Mouse (Mus musculus): ENCODE data around the gene Eefsec. TPM values are rescaled to one million over a fixed set of nuclear protein-coding genes. Genes with fewer than 3 reads are reported as not detected.

The Eefsec gene
- polyA plus RNA-seq, 2 experiments from 2014 or later = 30.4 to 42.0 TPM

DNA sequence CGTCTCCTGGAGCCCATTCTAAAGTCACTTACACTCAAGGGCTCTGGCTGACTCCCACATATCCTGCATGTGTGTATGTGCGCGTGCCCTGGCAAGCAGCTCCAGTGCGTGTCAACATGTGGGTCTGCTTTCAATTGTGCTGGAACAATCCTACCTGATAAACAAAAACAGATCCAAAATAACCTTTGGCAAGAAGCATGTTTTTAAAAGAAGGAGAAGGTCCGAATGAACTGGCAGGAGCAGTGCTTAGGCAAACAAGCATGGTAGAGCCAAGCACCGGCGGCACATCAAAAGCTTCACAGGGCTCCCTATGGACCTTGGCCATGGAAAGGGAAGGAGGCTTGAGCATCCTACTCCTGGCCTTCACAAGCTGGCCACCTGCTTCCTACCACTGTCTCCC is 105.6 kb downstream of the Eefsec start:
- ATAC-seq = no peak

DNA sequence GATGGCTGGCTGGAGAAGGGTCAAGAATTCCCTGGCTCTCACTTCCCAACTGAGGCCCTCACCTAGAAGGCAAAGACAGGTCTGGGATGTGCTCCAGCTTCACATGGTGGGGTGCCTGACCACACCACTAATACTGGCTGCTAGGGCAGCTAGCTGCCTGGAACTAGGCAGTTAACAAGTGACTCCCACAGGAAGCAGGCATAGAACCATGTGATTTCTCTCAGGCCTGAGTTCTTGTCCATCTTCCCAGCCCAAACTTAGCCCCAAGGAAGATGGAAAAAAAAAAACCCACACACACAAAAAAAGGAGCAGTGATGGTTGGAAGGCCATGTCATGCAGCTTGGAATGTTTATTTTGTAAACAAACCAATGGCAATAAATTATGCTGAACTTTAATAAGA is 117.0 kb downstream of the Eefsec start:
- no peak for ATAC-seq

DNA sequence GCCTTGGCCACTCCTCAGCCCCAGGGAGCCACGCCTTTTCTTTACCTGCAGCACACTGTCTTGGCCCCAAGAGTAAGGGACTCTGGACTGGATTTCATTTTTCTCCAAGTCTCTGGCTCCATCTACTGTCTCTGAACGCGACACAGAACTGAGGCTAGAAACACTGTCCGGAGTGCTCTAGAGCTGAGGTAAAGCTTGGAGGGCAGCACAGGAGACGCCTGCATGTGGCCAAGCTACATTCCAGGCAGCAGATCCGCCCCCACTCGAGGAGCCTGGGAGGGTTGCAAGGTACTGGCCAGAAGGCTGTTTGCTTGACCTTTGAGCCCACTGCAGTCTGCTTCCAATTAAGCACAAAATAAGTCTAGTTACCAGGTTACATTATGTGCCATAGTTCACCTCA is 124.5 kb downstream of the Eefsec start:
- no peak for ATAC-seq

DNA sequence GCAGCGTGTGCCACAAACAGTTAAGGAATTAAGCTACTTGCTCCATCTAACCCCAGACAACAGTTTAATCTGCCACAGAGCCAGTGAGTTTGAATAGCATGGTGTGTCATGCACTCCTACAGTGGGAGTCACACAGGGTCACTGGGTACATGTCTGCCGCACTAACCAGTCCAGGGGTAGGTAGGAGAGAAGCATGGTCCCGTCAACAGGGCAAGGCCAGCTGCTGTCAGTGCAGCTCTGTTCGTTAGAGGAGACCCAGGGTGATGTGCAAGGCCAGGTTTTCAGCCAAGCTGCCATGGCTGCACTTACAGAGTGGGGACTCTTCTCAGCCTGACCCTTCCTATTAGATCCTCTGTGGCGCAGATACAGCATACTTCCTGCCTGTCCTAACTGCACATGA is 125.1 kb downstream of the Eefsec start:
- ATAC-seq = no peak

DNA sequence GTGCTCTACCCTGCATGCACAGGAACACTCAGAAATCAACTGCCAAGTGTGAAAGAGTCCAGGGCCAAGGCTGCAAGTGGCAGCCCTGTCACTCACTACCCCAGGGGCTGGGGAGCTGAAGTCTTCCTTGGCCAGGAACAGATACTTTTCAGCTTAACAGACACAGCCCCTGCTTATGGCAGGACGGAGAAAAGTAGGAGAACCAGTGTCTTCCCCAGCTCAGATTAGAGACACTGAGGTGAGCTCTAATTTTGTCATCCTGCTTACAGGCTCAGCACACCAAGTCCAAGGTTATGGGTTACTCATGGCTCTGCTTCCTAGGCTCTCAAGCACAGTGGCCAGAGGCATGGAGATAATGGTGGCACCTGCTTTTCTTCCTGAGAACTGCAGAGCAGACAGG is 126.6 kb downstream of the Eefsec start:
- no peak for ATAC-seq

DNA sequence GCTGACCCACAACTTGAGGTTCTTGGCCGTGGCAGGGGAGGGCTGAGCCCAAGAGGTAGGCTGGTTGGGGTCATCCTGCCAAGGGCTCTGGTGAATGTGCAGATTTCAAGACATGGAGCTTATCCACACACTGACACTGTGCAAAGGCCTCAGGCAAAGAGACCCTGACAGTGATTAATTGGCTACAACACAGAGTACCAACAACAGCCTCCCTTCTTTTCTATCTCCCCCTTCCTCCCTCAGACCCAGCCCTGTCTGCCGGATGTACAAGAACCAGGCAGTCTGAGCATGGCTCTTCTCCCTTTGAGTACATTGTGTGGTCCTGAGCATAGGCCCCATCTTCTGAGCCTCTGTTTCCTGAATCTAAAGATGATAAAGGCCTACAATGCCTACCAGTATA is 131.0 kb downstream of the Eefsec start:
- no peak for ATAC-seq

DNA sequence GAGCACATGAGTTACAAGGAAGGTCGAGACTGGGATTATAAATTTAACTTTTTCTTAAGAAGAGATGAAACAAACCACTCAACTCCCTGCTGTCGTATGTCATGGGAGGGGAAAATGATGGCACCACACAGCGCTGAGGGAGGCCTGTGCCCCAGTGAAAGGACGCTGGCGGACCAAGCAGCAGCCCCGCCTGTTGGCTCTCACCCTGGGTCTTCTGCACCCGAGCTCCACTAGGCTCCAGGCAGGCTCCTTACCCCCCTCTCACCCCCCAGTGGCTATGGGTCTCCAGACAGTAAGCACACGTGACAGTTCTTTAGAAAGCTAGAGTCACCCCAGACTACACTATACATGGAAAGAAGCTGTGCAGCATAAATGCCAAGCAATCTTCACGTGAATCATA is 132.4 kb downstream of the Eefsec start:
- ATAC-seq = no peak

DNA sequence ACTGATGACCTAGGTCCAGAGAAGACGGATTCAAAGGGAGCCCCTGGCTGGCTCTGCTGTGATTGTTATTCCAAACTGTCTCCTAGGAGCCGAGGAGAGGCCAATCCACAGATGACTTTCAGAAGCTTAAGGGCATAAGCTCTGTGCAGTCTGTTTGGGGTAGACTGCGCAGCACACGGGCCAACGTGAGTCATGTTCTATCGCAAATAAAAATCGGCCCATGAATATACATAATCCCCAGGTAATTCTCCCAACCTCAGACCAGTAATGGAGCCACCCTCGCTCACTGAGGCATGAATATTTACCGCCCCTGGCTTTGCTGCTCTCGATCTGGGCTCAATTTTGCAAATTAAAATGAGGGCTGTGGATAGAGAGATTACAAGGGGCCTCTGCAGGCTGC is 134.7 kb downstream of the Eefsec start:
- ATAC-seq = no peak

DNA sequence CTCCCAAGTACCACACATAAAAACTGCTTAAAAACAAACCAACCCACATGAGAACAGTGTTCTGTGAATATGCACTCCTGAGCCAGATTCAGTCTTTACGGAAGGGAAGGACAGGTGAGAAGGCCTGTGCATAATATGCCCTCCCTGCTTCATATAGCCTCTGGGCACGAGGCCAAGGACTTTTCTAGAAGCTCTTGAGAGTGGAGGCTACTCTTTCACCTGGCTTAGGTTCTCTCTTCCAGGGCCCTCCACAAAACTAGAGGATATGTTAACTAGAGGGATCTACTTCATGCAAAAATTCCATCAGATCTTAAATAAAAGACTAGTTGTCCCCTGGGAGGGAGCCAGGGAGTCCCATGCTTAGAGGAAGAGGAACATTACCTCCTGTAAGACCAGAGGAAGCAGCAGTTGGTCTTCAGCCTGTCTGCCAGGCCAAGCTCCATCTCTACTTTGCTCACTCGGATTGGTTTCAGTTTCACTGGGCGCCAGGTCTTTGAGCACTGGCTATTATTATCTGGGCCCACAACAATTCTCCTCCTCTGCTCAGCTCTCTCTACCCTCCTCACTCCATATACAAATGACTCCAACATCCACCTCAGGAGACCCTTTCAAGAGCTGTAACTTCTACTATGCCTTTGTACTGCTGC is 140.1 kb downstream of the Eefsec start:
- ATAC-seq = no peak

DNA sequence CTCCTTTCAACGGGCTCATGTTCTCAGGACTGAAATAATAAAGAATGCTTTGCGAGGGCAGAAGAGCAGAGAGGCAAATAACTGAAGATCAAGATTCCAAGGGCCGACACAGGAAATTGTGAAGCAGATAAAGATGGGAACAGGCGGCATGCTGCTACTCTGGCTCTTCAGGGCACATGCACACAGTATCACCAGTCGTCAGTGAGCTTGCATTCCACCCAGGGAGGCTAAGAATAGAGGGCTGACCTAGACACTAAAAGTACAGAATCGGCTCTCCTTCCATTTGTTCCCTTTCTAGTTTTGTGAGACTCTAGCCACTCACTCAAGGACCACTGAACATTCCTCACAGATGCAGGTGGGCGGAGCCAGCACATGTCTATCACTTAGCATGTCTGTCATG is 145.1 kb downstream of the Eefsec start:
- no peak for ATAC-seq

DNA sequence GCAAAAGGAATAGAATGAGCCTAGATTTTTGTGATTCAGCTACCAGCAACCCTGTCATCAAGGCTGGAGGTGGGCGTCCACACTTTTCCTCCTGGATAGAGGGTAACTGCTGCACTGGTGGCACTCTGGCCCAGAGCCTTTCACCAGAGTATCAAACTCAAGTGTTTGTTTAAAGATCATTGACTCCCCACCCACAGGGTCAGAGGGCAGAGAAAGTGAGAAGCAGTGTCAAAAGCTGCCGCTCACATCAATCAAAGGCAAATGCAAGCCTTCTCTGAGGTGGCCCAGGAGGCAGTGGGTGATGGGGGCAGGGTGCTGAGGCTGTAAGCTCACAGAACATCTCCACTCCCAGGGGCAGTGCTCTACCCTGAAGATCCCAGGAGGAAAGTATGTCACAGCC is 146.8 kb downstream of the Eefsec start:
- ATAC-seq = no peak

DNA sequence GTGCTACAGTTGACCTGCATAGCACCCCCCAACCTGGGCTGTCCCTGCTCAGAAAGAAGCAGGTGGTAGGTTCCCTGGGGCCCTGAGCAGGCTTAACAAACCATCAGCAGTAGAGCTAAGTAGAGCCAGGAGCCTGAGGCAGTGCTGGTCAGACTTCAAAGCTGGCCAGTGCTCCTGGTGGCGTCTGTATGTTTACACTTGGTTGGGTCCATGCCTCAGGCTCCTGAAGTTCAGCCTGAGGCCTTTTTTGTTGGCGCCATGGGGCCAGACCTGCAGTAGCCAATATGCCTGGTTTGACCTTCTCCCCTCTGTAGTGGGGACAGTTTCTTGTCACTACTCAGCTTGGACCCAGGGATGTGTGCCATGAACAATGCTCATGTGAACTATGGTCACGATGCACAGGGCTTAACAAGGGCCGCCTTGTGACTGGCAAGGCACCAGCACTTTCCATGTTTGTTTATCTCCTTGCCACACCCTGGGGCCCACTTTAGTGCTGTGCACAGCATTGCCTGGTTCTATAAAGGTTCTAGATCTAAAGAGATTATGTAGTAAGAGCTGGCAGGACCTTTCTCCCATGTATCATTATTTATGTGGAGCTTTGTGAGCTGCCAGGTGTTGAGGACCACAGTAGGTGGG is 153.9 kb downstream of the Eefsec start:
- ATAC-seq = no peak

DNA sequence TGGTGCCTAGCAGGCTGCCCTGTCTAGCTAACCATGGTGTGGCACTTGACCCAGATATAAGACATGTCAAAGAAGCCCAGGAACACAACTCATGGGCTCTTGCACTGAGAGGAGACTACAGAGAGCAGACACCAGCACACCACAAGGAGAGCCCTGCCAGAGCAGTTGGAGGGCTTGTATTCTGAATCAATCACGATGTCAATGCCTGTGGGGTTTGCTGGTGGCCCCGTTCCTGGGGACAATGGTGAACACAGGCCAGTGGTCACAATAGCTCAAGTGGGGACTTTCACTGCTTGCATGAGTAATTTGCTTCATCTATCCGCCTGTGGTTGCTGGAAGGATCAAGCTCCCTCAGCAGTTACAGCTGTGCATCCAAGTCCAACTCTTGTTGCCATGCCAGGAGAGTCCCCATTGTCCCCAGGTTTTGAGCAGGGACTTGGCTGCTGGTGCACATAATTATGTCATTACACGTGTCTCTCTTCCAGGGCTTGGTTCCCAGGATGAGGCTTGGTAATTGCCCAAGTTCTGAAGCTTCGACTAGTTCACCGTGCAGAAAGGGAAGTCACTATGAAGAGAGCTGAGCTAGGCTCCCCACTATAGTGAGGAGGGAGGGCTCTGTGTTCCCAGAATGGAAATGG is 156.1 kb downstream of the Eefsec start:
- no peak for ATAC-seq

DNA sequence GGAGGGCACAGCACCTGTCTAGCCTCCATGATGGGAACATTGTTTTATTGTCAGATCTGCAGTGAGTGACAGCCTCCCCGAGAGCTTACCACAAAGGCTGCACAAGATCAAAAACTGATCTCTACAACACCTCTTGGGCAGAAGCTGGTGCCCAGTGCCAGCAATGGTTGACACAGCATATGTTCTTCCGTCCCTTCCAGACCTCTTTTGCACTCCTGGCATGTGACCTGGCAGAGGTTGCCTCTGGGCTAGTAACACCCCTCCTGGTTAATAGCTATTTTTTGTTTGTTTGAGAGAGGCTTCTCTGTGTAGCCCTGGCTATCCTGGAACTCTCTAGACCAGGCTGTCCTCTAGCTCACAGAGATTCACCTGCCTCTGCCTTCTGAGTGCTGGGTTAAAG is 168.2 kb downstream of the Eefsec start:
- ATAC-seq = no peak

DNA sequence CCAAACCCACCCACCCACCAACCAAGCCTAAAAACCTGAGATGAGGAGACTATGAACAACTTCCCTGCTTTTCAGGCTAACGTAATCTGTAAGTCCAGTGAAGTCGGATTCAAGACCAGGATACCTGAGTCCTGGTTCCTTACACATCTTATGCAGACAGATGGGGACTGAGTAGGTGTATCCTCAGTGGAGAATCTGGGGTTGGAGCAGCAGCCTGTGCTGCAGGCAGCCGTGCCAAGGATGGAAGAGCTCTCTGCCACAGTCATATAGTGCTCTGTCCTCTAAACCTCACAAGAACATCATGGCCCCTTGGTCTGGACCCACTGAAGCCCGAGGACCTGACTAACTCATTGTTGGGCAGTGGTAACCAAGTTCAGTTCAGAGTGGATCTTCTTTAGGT is 169.1 kb downstream of the Eefsec start:
- no peak for ATAC-seq

DNA sequence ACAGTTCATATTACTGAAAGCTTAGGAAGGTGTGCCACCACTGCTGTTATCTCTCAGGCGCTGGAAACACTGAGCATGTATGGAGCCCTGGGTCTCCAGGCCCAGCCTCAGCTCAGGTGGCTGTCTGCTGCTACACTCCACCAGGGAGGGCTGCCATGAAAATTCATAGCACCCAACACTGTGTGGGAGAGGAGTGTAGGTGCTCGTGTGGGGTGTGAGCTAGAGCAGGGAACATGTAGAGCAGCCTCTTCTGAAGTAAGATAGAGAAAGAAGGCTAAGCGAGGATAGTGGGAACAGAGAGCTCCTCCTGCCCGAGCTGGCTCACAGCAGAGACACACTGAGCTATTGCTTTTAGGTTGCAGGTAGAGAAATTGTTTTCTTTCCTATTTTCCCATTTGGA is 170.1 kb downstream of the Eefsec start:
- no peak for ATAC-seq

DNA sequence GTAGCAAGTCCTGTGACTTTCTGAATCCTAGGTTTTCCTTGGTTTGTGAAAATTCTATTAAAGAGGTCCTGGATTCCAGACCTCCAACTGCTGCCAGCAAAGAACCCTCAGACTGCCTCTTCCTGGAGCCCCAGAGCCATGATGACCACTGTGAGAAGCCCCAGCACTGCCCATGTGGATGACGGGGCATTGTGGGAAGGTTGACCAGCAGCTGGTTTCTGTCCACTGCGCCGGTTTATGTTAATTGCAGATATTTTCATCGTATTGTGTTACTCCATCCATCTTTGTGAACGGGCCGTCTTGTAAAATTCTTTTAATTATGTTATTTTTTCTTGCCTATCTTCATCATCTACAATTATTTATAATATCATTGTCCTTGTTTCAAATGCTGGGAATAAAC is 171.7 kb downstream of the Eefsec start:
- no peak for ATAC-seq

DNA sequence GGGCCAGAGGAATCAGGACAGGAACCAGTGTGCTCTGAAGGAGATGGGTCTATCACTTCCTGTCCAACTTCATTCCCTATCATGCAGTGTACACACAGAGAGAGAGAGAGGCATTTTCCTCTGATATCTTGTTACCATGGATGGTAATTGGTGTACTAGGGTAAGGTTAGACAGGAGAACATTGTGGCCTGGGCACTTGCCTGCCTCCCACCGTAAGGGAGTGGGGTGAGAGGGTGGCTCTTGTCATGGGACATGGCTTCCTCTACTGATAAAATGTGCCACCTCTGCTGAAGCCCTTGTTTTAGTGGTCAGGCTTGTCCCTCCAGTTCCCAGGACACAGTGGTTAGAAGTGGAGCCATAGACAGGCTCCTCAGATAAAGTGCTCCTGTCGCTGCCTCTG is 178.4 kb downstream of the Eefsec start:
- ATAC-seq = no peak

DNA sequence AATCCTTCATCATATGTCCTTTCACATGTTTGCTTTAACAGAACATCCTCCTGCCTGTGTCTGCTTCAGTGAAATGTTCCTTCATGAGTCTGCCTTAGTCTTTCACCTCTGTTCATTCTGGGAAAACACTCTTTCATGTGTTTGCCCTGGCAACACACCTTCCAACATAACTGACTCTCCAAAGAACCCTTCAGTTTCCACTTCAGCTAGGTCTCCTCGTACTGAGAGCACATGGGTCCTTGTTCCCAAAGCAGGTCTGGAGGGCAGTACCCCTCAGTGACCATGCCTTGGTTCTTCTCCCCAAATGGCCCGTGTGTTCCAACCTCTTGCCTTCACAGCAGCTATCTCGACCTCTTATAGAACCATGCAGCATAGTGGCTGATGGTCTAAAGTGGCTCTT is 179.3 kb downstream of the Eefsec start:
- no peak for ATAC-seq

DNA sequence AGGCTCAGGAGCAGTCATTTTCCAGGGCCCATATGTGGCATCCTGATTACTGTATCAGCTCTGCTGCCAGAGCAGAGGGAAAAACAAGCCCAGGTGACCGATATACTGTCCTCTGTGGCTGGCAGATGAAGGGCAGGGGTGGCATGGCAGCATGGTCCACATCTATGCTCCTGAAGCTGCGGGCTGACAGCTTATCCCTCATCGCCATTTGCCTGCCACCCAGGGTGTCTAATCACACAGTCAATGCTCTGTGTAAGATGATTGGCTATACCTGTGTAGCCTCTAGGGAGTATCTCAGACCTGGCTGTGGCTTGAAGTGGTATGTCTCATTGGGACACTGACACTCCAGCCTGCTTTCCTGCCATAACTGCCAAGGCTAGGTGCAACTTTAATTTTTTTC is 180.3 kb downstream of the Eefsec start:
- no peak for ATAC-seq

DNA sequence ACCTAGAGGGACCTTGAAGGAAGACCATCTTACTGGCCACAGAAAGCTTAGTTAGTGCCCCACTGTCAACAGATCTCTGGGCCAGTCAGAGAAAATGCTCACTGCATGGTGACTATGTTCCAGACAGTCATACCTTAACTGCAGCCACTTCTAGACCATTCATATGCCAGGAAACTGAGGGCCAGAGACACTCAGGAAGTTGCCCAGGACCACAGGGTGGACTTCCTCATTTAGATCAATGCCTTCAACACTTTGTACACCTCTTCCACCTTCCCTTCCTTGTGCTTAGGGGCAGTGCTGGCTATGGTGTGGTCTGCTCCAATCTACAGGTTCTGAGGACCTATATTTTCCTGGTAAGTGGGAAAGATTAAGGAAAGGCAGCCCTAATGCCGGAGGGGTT is 181.0 kb downstream of the Eefsec start:
- no peak for ATAC-seq

DNA sequence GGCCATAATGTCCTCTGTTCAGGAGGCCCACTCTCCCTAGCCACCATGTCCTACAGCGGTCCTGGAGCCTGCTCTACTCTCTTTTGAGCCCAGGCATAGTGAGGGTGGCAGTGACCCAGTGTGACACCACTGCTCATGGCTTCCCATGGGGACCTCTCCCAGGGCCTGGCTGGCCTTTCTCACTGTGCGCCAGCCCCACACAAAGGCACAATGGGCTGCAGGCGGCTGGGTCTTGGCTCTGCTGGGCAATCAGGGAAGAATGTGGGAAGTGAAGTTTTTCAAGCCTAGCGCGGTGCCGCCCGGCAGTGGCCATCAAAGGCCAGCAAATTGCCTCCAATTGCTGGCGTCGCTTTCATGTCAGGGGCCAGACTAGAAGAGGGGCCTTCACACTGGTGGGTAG is 184.2 kb downstream of the Eefsec start:
- no peak for ATAC-seq

DNA sequence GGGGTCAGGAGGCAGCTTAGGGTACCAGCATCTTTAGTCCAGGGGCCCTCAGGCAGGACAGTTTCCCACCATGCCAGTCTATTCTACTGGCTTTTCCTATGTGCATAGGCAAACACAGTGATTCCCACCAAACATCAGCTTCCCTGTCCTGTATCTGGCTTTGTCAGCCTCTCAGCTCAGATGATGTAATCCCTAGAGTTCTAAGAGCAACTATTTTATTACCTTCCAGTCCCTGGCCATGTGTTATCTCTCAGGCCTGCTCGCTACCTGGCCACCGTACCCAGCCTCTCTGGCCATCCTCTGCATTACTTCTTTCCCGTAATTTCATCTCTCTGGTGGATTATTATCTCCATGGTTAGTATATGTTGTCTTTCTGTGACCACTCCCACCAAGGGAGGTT is 185.7 kb downstream of the Eefsec start:
- no peak for ATAC-seq

DNA sequence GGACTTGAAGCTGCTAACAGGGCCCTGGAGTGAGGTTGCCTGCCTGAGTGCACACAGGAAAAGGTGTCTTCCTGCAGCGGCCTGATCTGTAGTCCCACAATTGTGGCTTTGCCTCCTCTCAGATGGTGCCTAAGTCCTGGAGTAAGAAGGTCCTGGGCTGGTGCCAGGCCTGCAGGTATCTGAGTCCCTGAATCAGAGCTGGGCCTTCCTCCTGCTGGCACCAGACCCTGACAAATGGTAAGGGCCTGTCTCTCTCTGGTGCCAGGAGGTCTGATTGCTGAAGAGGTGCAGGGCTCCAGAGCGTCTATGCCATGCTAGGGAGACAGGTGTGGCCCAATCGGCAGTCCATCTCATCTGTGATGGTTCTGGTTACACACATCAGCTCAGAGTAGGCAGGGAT is 186.7 kb downstream of the Eefsec start:
- ATAC-seq = no peak

DNA sequence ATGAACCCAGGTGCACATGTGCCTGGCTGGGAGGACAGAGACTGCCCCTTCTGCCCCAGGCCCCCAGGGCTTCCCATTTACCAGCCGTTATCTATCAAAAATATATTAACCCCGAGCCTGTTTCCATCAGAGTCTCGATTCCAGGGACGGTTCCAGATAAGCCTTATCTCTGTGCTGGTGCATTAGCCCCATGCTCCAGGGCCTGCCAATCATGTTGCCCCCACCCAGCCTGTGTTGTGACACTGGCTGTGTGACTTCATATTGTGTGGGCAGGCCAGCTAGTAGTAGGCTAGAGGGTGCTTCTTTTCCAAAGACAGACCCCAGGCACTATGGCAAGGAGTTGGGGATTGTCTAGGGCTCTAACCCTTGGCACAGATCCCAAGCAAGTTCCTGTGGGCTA is 190.9 kb downstream of the Eefsec start:
- no peak for ATAC-seq
